Mouse (Mus musculus): ENCODE measurements around the gene Nfatc3. TPM values are rescaled to one million over a fixed set of nuclear protein-coding genes. Genes with fewer than 3 reads are reported as not detected.

Gene Nfatc3
- total RNA-seq, 1 experiment: 19.6 TPM

- DNase-seq (ENCODE audit: low read depth, low spot score): no peak
- Histone ChIP-seq H3K4me1 (ENCODE audit: control insufficient read depth in 2 of 2, insufficient read depth in 2 of 2, low read length in 2 of 2, poor library complexity in 1 of 2) (peaks cover 0 to 19% of the 10 kb centered on the region in 2 experiments; a peak in 2 of 4 replicates), H3K27ac (ENCODE audit: insufficient read depth, low read depth, low read length, poor library complexity, severe bottlenecking) (peak overlapping the region; percentile 82; the same call in 1 of the 2 replicates), H3K4me3 (ENCODE audit: insufficient read depth in 1 of 2, low read depth in 1 of 2, low read length in 2 of 2, poor library complexity in 1 of 2, severe bottlenecking in 1 of 2) (peak overlapping the region; percentile 81 to 94), H3K36me3 (ENCODE audit: control insufficient read depth, insufficient read depth, low read length, poor library complexity, severe bottlenecking) (peaks cover 3% of the 10 kb centered on the region; the same call in 1 of the 2 replicates), H3K9ac (ENCODE audit: insufficient read depth, low read depth, low read length, poor library complexity, severe bottlenecking) (peak overlapping the region; percentile 83; the same call in 1 of the 2 replicates), H3K9me3 (ENCODE audit: control insufficient read depth, insufficient read depth, low read depth, low read length) (no peaks in the 10 kb centered on the region)
- in situ Hi-C loops (cut with MboI; ENCODE audit: low sequenced_read_pairs in 2 of 2, unreplicated experiment in 2 of 2): no loop called here
- TF ChIP-seq ZC3H11A (IDR thresholded peaks at IDR 0.05; ENCODE audit: borderline replicate concordance, low read depth, low read length) (no peak), CHD2 (IDR thresholded peaks at IDR 0.05; ENCODE audit: low read depth, low read length) (no peak), ZNF384 (IDR thresholded peaks at IDR 0.05; ENCODE audit: low read depth, low read length) (no peak), HCFC1 (IDR thresholded peaks at IDR 0.05; ENCODE audit: borderline replicate concordance, insufficient read depth, low read length) (no peak), MAFK (IDR thresholded peaks at IDR 0.05; ENCODE audit: insufficient read depth, low read depth, low read length) (no peak)
Observed at GRCm38 (mm10) chr8:106138616-106139015, 80.0 kb downstream of the Nfatc3 start.

DNA sequence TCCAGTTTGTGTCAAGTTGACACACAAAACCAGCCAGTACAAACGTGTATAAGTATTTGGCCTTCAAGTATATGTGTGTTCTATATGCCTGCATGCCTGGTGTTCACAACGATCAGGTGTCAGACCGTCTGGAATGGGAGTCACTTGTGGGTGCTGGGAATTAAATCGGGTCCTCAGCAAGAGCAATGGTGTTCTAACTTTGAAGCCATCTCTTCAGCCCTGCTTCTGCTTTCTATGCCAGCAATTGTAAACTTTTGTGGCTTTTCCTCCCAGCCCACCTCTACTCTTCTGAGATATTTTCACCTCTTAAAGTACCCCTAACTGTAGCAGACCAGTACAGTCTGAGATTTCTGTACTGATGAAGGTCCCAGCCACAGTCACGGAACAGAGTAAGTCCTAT is 81.6 kb downstream of the Nfatc3 start:
- no peak for DNase-seq (ENCODE audit: low read depth, low spot score)
- peaks cover 0 to 10% of the 10 kb centered on the region in 2 experiments; a peak in 2 of 4 replicates for H3K4me1 ChIP-seq (ENCODE audit: control insufficient read depth in 2 of 2, insufficient read depth in 2 of 2, low read length in 2 of 2, poor library complexity in 1 of 2)
- TF ChIP-seq ZNF384 (IDR thresholded peaks at IDR 0.05; ENCODE audit: low read depth, low read length) (no peak), ZC3H11A (IDR thresholded peaks at IDR 0.05; ENCODE audit: borderline replicate concordance, low read depth, low read length) (no peak), MAFK (IDR thresholded peaks at IDR 0.05; ENCODE audit: insufficient read depth, low read depth, low read length) (no peak), CHD2 (IDR thresholded peaks at IDR 0.05; ENCODE audit: low read depth, low read length) (no peak), HCFC1 (IDR thresholded peaks at IDR 0.05; ENCODE audit: borderline replicate concordance, insufficient read depth, low read length) (no peak)
- no peak overlapping the region for H3K27ac ChIP-seq (ENCODE audit: insufficient read depth, low read depth, low read length, poor library complexity, severe bottlenecking)
- no peaks in the 10 kb centered on the region for H3K9me3 ChIP-seq (ENCODE audit: control insufficient read depth, insufficient read depth, low read depth, low read length)
- in situ Hi-C loops (cut with MboI; ENCODE audit: low sequenced_read_pairs in 2 of 2, unreplicated experiment in 2 of 2): no loop called here
- no peak overlapping the region for H3K9ac ChIP-seq (ENCODE audit: insufficient read depth, low read depth, low read length, poor library complexity, severe bottlenecking)
- H3K36me3 ChIP-seq (ENCODE audit: control insufficient read depth, insufficient read depth, low read length, poor library complexity, severe bottlenecking): no peaks in the 10 kb centered on the region
- no peak overlapping the region for H3K4me3 ChIP-seq (ENCODE audit: insufficient read depth in 1 of 2, low read depth in 1 of 2, low read length in 2 of 2, poor library complexity in 1 of 2, severe bottlenecking in 1 of 2)

DNA sequence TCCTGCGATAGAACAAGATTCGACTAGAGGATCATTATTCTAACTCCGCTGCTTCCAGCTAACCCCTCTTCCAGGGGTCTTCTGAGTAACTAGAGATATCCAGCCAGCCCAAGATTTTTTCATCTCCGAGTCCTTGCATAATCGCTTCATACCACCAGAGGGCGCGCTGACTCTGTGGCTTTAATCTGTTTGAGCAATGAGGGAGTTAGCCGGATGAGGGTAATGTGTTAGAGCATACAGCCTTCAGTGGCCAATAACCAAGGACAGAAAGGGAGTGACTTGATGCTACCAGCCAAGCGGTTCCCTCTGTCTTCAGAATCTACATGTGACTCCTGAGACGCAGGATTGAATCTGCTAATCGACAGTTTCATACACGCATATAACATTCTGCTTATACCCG is 82.1 kb downstream of the Nfatc3 start:
- H3K9me3 ChIP-seq (ENCODE audit: control insufficient read depth, insufficient read depth, low read depth, low read length): no peaks in the 10 kb centered on the region
- peak; percentile 85 for DNase-seq (ENCODE audit: low read depth, low spot score)
- H3K27ac ChIP-seq (ENCODE audit: insufficient read depth, low read depth, low read length, poor library complexity, severe bottlenecking): no peak overlapping the region
- H3K4me3 ChIP-seq (ENCODE audit: insufficient read depth in 1 of 2, low read depth in 1 of 2, low read length in 2 of 2, poor library complexity in 1 of 2, severe bottlenecking in 1 of 2): no peak overlapping the region
- in situ Hi-C loops (cut with MboI; ENCODE audit: low sequenced_read_pairs in 2 of 2, unreplicated experiment in 2 of 2): no loop called here
- TF ChIP-seq HCFC1 (IDR thresholded peaks at IDR 0.05; ENCODE audit: borderline replicate concordance, insufficient read depth, low read length) (0 out of 2 replicates have a peak, but pooled peaks have one; percentile 34), MAFK (IDR thresholded peaks at IDR 0.05; ENCODE audit: insufficient read depth, low read depth, low read length) (no peak), ZNF384 (IDR thresholded peaks at IDR 0.05; ENCODE audit: low read depth, low read length) (peak; percentile 78), ZC3H11A (IDR thresholded peaks at IDR 0.05; ENCODE audit: borderline replicate concordance, low read depth, low read length) (peak; percentile 56), CHD2 (IDR thresholded peaks at IDR 0.05; ENCODE audit: low read depth, low read length) (no peak)
- H3K9ac ChIP-seq (ENCODE audit: insufficient read depth, low read depth, low read length, poor library complexity, severe bottlenecking): no peak overlapping the region
- peaks cover 0 to 4% of the 10 kb centered on the region in 2 experiments; a peak in 2 of 4 replicates for H3K4me1 ChIP-seq (ENCODE audit: control insufficient read depth in 2 of 2, insufficient read depth in 2 of 2, low read length in 2 of 2, poor library complexity in 1 of 2)
- H3K36me3 ChIP-seq (ENCODE audit: control insufficient read depth, insufficient read depth, low read length, poor library complexity, severe bottlenecking): no peaks in the 10 kb centered on the region

DNA sequence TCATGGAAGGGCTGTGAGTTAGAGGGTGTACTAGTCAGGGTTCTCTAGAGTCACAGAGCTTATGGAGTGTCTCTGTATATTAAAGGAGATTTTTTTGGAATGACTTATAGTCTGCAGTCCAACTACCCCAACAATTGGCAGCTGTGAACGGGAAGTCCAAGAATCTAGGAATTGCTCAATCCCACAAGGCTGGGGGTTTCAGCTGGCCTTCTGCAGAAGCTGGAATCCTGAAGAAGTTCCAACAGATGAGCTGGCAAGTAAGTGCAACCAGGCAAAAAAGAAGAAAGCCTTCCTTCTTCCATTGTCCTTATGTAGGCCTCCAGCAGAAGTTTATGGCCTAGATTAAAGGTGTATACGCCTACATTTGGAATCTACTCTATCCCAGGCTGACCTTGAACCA is 86.7 kb downstream of the Nfatc3 start:
- Histone ChIP-seq H3K9ac (ENCODE audit: insufficient read depth, low read depth, low read length, poor library complexity, severe bottlenecking) (no peak overlapping the region), H3K36me3 (ENCODE audit: control insufficient read depth, insufficient read depth, low read length, poor library complexity, severe bottlenecking) (no peaks in the 10 kb centered on the region), H3K9me3 (ENCODE audit: control insufficient read depth, insufficient read depth, low read depth, low read length) (no peaks in the 10 kb centered on the region), H3K4me1 (ENCODE audit: control insufficient read depth in 2 of 2, insufficient read depth in 2 of 2, low read length in 2 of 2, poor library complexity in 1 of 2) (no peaks in the 10 kb centered on the region), H3K4me3 (ENCODE audit: insufficient read depth in 1 of 2, low read depth in 1 of 2, low read length in 2 of 2, poor library complexity in 1 of 2, severe bottlenecking in 1 of 2) (no peak overlapping the region), H3K27ac (ENCODE audit: insufficient read depth, low read depth, low read length, poor library complexity, severe bottlenecking) (no peak overlapping the region)
- no peak for DNase-seq (ENCODE audit: low read depth, low spot score)
- in situ Hi-C loops (cut with MboI; ENCODE audit: low sequenced_read_pairs in 2 of 2, unreplicated experiment in 2 of 2): no loop called here
- TF ChIP-seq ZNF384 (IDR thresholded peaks at IDR 0.05; ENCODE audit: low read depth, low read length) (no peak), HCFC1 (IDR thresholded peaks at IDR 0.05; ENCODE audit: borderline replicate concordance, insufficient read depth, low read length) (no peak), ZC3H11A (IDR thresholded peaks at IDR 0.05; ENCODE audit: borderline replicate concordance, low read depth, low read length) (no peak), MAFK (IDR thresholded peaks at IDR 0.05; ENCODE audit: insufficient read depth, low read depth, low read length) (no peak), CHD2 (IDR thresholded peaks at IDR 0.05; ENCODE audit: low read depth, low read length) (no peak)
